In genomic region chr6:83482418-83483085, GRCm38 (mm10) we compare ENCODE assay signal across 11 mouse cellular contexts. TPM values are rescaled to one million over a fixed set of nuclear protein-coding genes. Genes with fewer than 3 reads are reported as not detected.
DNase-seq lines count a peak whose midpoint lies in the region; ATAC-seq and TF ChIP-seq lines count a peak whose summit lies in the region.
"Had no signal": no experiment of that assay in that cellular context is flagged by ENCODE, and none has a peak within 500 bp of the region (broad histone marks: within the 10 kb centered on the region; RNA-seq: fewer than 3 reads in every experiment).

No protein-coding gene starts in this region.

- no peak overlapping the region for H3K4me3 ChIP-seq in lung, adult 2 months (replicated peaks; ENCODE audit: extremely low read depth, low read depth, low read length)
- H3K4me3 ChIP-seq in cerebellum, adult 2 months (replicated peaks; ENCODE audit: insufficient read depth, low read depth, low read length) = no peak overlapping the region
- H3K4me3 ChIP-seq: embryonic facial prominence, embryonic 10.5 days; midbrain, embryonic 13.5 days had no signal

- DNase-seq in kidney, adult 11 months = peak; percentile 55
- DNase-seq in kidney, postnatal 10 days = no peak
- DNase-seq in lung, adult 2 months = peak; percentile 59
- DNase-seq in cerebellum, adult 2 months = no peak
- no peak for DNase-seq in cerebellum, adult 9-11 months
- DNase-seq in adrenal gland, adult 2 months = no peak
- DNase-seq: thymus, postnatal 36 days had no signal

- no peak overlapping the region for H3K27ac ChIP-seq in cerebellum, adult 2 months (ENCODE audit: insufficient read depth, low read length)
- H3K27ac ChIP-seq: embryonic facial prominence, embryonic 10.5 days; midbrain, embryonic 13.5 days had no signal

- no peak for TF ChIP-seq POLR2A in lung, adult 2 months (IDR thresholded peaks at IDR 0.05; ENCODE audit: borderline replicate concordance, extremely low read depth, low read depth, low read length)
- TF ChIP-seq POLR2A in cerebellum, adult 2 months (IDR thresholded peaks at IDR 0.05; ENCODE audit: borderline replicate concordance, insufficient read depth, low read length) = no peak

- H3K27me3 ChIP-seq in cerebellum, adult 2 months (ENCODE audit: control insufficient read depth, insufficient read depth, low read length) = no peaks in the 10 kb centered on the region
- H3K27me3 ChIP-seq: midbrain, embryonic 13.5 days had no signal

- H3K4me1 ChIP-seq in lung, adult 2 months (ENCODE audit: control insufficient read depth, insufficient read depth, low read length) = peaks cover 19% of the 10 kb centered on the region
- no peaks in the 10 kb centered on the region; the same call in 1 of the 2 replicates for H3K4me1 ChIP-seq in cerebellum, adult 2 months (ENCODE audit: control insufficient read depth, insufficient read depth, low read length)
- H3K4me1 ChIP-seq: midbrain, embryonic 13.5 days had no signal

- peak; percentile 90 for ATAC-seq in common myeloid progenitor, adult 5-6 weeks (replicated peaks; ENCODE audit: low read depth, poor library complexity, severe bottlenecking)
- ATAC-seq in neutrophil, adult 5-6 weeks (ENCODE audit: extremely low read depth, insufficient number of reproducible peaks, low FRiP score, poor library complexity, severe bottlenecking) = peak; percentile 56
- ATAC-seq: midbrain, embryonic 13.5 days had no signal

- TF ChIP-seq CTCF in lung, adult 2 months (IDR thresholded peaks at IDR 0.05; ENCODE audit: insufficient read depth, low read length) = no peak
- TF ChIP-seq CTCF in cerebellum, adult 2 months (IDR thresholded peaks at IDR 0.05; ENCODE audit: borderline replicate concordance, insufficient read depth, low read depth, low read length) = no peak

- 14% methylated on average over 10 of the region's 10 CpGs for WGBS in lung, adult 2 months
- 86% methylated on average over 10 of the region's 10 CpGs for WGBS in cerebellum, adult 2 months

RNA-seq across cellular contexts. Expression of gene Tet3, which starts 23.7 kb away (rescaled TPM):
- total RNA-seq in common myeloid progenitor, adult 5-6 weeks (2017) = 17.6 and 24.2 TPM in 2 replicates
- 16.0 and 22.4 TPM in 2 replicates for polyA plus RNA-seq in lung, adult 2 months (2012; rRNA removed)
- 37.2 and 39.9 TPM in 2 replicates for total RNA-seq in neutrophil, adult 5-6 weeks (2017)
- 22.5 and 24.7 TPM in 2 replicates for polyA plus RNA-seq in cerebellum, adult 2 months (2012; rRNA removed)
- 10 to 100 TPM; 22.9 to 26.0 TPM for total RNA-seq in adrenal gland, adult 2 months (2021)
- 6.8 and 8.7 TPM in 2 replicates for polyA plus RNA-seq in adrenal gland, adult 2 months (2012; rRNA removed)

RNA-seq across cellular contexts. Expression of gene Dguok, which starts 24.2 kb away (rescaled TPM):
- 34.3 and 38.0 TPM in 2 replicates for total RNA-seq in common myeloid progenitor, adult 5-6 weeks (2017)
- polyA plus RNA-seq in lung, adult 2 months (2012; rRNA removed) = 54.9 and 55.5 TPM in 2 replicates
- 46.1 and 46.7 TPM in 2 replicates for total RNA-seq in neutrophil, adult 5-6 weeks (2017)
- 97.3 and 108 TPM in 2 replicates for polyA plus RNA-seq in cerebellum, adult 2 months (2012; rRNA removed)
- 10 to 100 TPM; 45.1 to 49.5 TPM for total RNA-seq in adrenal gland, adult 2 months (2021)
- 47.3 and 49.3 TPM in 2 replicates for polyA plus RNA-seq in adrenal gland, adult 2 months (2012; rRNA removed)

RNA-seq across cellular contexts. Expression of gene Actg2, which starts 53.5 kb away (rescaled TPM):
- total RNA-seq in common myeloid progenitor, adult 5-6 weeks (2017) = not detected in 2 replicates
- polyA plus RNA-seq in lung, adult 2 months (2012; rRNA removed) = 64.6 and 108 TPM in 2 replicates
- not detected in 2 replicates for total RNA-seq in neutrophil, adult 5-6 weeks (2017)
- polyA plus RNA-seq in cerebellum, adult 2 months (2012; rRNA removed) = 0.76 and 0.97 TPM in 2 replicates
- total RNA-seq in adrenal gland, adult 2 months (2021) = under 1 TPM; 0.81 to 0.97 TPM
- polyA plus RNA-seq in adrenal gland, adult 2 months (2012; rRNA removed) = 0.80 and 1.9 TPM in 2 replicates

Comparison
In these comparisons a context has a peak if more than half of its experiments do, and no peak if none do; other contexts are left out.
1. DNase-seq: peak in kidney, adult 11 months (single experiment) and lung, adult 2 months (single experiment); none in kidney, postnatal 10 days (single experiment), cerebellum, adult 2 months (0 of 2), cerebellum, adult 9-11 months (single experiment) and adrenal gland, adult 2 months (single experiment).